Mouse (Mus musculus) regulatory T cell (primary cell): ENCODE data around the gene Cep57l1.

Experiments used
- in situ Hi-C: fragments of 300-600 bp; cut with MboI, MseI; formaldehyde crosslinking; loops from one replicate; pipeline ENCODE4 v1.15.1; 2025; ENCODE audit warnings: high pct_unique_total_duplicates

The Cep57l1 gene

DNA sequence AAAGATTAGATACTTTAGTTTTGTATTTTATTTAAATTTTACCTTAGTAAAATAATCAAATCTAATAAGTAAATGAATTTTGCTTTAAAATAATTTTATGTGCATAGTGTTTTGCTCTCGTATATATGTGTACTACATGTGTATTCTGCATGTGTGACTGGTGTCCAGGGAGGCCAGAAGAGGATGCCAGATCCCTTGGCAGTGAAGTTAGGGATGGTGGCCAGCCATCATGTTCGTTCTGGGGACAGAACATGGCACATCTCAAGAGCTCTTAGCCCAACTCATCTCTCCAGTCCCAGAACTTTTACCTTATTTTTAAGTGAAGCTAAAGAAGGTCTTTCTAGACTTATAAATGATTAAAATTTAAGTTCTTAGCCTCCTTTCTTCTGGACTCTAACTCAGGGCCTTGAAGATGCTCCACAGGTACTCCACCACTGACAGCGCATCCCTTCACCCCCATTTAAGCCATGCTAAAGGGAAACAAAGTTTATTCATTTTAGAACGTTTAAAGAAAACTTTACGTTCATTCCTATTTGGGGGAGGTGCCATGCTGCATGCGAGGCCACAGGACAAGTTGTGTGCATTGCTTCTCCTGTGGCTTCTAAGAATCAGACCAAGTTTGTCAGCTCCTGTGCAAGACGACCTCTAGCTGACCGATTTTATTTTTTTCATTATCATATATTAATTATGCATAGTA, 8.5 kb upstream of the Cep57l1 start:
- in situ Hi-C loops, result loop anchor here (10.0 kb wide), 2 partner anchors 77 to 457 kb away; partner anchors contain the start of gene Foxo3

DNA sequence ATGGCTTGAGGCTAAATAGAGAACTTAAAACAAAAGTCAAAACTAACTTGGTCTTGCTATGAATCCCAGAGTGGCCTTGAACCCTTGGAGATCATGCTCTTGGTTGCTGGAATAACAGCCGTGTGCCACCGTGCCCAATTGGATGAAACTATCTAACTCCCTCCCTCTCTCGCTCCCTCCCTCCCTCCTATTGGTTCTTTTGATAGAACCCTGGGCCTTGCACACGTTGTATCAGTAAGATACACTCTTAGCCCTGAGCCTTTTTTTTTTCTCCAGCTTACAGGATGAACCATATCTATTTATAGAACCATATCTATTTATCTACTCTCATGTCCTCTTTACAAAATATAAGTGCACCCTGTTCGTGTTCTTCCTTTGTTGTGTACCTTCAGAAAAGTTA, 6.8 kb upstream of the Cep57l1 start:
- in situ Hi-C loops, result loop anchor here (10.0 kb wide), 2 partner anchors 78 to 458 kb away; partner anchors contain the start of gene Foxo3

DNA sequence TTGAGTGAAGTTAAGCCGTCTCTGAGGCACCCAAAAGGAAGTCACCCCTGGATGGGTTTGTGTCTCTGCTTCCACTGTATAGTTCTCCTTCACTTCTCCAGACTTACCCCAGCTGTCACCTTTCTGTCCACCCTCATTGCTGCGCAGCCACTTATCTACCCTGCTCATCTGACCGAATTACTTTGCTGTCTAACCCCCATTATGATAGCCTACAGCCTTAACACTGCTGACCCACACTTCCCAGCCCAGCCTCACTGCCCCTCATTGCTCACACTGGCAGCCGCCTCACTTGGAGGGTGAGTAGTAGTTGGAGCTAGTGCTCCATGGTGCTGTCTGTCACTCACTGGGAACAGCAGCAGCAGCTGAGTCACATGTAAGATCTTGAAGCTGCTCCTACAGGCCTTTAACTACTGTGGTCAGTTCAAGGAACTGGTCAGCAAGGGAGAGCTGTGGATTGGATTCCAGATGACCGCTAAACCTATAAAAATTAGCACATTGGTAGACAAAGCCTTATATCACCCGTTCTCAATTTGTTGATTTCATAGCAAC, 4.7 kb upstream of the Cep57l1 start:
- in situ Hi-C loops, result loop anchor here (10.0 kb wide), 2 partner anchors 80 to 460 kb away; partner anchors contain the start of gene Foxo3

DNA sequence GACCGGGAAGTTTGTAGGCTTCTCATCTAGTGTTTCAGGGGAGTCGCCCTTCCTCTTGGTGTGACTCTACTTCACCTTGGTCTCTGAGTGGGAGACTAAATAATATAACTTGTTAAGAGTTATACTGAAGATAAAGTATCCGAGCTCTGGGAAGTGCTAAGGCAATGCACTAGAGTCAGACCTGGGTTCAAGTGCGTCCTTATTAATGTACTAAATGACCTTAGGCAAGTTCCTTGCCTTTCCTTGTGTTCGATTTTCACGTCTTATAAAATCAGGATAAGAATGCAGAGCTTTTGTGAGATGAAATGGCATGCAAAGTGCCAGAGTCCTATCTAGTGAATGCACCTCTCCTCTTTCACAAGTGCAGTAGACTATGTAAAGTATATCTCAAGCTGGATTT, 2.9 kb upstream of the Cep57l1 start:
- in situ Hi-C loops, result loop anchor here (10.0 kb wide), 2 partner anchors 82 to 462 kb away; partner anchors contain the start of gene Foxo3

DNA sequence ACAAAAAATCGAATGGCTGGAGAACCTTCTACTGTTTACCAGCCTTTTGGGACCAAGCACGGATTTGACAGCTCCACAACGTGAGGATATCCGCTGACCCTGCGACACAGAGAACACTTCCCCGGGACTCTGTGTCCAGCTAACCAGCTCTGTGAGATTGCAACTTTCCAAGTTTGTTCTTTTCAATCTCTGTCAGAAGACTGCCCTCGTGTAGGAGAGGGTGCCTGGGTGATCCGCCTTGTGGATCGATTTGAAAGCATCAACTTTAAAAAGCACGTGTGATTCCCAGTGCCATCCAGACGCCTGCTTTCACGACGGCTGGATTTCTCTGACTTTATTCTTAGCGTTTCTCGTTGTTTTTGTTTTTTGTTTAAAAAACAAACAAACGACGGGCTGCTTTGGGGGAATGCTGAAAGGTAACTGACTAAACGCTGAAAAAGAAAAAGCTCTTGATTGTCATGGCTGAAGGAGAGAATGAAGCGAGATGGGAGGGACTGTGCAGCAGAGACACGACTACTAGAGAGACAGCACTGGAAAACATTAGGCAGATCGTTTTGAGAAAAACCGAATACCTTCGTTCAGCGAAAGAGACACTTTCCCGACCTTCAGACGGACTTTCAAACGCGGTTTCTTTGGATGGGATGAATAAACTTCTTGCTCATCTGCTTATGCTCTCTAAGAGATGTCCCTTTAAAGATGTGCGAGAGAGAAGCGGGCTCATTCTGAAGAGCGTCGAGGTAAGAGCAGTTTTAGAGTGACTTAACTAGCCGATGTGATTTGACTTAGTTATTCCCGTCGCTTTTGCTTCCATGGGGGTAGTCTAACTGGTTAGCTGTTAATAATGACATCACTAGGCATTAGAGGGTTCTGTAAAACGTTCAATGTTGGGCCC, 1.1 kb upstream of the Cep57l1 start:
- in situ Hi-C loops, result loop anchor here (10.0 kb wide), 2 partner anchors 84 to 464 kb away; partner anchors contain the start of gene Foxo3

DNA sequence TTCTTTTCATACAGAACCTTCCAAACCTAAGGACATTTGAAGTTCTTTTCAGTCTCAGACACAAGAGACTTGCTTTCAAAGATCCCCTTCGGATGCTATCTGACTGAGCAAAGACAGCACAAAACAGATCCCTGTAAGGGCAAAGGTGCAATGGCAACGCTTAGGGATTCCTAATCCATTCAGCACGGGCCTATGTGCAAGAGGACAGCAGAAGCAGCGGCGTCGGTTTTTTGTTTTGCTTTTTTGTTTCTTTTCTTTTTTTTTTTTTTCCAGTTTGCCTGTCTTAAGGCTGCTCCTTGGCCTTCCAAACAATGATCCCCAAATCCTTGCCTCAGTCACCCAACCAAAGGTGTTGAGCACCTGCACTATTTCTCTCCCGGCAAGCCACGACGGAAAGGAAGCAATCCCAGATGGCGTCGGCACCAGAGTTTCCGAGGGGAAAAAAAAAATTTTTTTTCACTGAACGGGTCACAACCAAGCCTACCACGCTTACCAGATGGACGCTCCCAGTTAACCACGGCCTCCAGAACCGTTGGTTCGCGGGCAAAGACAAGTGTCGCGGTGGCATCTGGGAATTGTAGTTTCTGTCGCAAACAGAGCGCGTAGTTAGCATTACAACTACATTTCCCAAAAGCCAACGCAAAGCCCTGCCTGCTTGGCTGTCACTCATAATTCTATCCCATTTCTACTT, 446 bp downstream of the Cep57l1 start:
- in situ Hi-C loops, result loop anchor here (10.0 kb wide), 1 partner anchor 686 kb away; no protein-coding TSS in a partner anchor

DNA sequence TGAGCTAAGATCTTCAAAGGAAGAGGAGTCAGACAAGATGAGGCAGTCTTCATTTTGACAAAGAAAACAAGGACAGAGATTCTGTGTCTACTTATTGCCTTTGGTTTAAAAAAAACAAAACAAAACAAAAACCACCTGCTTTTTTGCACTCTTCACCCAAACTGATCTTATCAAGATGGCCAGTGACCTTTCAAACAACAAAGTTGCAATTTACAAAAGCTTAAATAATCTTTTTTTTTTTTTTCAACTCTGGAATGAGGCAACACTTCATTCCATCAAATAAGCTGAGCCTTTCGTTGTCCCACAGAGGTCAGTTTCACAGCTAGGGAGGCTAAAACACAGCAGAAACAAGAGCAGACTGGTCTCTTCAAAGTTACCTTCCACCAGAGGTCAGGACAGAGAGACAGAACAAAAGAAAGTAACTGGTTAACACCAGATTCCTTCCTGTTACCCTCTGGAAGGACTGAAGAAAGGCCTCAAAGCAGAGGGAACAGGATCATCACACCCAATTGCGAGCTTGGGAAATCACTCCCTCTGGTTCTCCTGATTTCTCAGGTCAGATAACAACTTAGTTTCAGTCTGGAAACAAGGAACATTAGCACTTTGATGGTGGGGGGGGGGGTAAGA, 3.8 kb downstream of the Cep57l1 start:
- in situ Hi-C loops, result loop anchor here (10.0 kb wide), 1 partner anchor 689 kb away; no protein-coding TSS in a partner anchor

DNA sequence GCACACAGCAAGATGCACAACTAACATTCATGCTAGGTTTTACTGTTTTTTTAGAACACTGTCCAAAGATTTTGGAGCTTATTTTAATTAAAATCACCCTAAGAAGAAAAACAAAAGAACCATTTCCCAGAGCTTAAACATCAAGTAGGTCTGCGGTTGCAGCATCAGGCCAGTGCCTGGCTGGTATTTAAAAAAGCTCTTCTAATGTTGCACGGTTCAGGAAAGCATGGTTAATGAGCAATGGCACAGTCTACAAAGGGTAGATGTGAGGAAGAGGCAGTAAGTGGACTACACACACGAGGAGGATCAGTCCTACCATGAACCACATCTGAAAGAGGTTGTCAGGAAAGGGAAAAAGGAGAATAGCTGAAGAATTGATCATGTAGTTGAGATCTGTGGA, 5.0 kb downstream of the Cep57l1 start:
- in situ Hi-C loops, result loop anchor here (10.0 kb wide), 1 partner anchor 690 kb away; no protein-coding TSS in a partner anchor

DNA sequence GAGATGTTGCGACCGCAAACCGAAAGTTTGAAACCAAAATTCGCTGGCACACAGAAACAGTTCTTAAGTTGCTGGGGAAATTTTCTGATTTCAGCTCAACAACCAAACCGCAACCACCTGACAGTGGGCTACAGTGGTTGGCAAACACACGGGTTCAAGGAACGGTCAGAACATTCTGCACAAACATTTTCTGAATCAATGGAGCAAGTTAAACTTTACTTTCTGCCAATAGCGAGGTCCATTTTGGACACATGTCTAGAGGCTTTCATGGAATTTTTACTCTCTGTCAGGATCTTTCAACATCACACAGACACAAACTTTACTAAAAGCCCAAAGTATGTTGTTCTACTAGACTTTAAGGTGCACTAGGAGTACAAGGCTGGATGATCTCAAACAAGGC, 6.2 kb downstream of the Cep57l1 start:
- in situ Hi-C loops, result loop anchor here (10.0 kb wide), 1 partner anchor 691 kb away; no protein-coding TSS in a partner anchor

DNA sequence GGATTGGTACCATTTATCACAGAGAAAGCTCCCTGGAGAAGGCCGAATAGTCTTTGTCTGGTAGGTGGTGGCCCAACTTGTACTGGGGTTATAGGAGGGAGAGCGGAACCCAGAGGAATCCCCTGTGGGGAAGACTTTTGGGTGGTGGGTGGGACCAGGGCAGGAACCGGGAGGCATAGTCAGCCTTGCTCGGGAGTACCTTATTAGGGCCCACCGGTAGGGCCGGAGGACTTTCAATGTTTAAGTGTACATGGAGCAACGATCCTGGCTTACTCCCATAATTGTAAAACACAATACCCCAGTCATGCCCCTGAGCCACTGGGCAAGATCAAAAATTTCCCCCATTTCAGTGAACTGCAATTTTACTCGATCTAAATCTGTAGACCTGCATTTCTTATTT, 12.4 kb downstream of the Cep57l1 start:
- in situ Hi-C loops, result no loop called here

DNA sequence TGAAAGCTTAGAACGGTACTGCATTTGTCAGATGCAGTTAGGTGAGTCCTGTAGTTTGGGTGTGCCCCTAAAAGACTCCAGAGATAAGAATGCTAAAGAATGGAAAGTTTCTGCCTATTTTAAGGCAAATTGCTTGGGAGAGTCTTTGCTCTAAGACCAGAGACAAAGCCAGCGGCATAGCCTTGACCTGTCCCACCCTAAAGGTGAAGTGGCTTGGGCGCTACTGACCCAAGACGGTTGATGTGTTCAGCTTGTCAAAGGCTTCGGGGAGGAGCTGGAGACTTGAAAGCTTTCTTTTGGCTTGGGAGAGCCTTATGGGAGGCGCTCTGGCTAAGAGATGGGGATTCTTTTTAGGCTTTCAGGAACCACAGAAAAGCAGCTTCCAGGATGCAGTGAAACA, 17.3 kb downstream of the Cep57l1 start:
- in situ Hi-C loops, result no loop called here

DNA sequence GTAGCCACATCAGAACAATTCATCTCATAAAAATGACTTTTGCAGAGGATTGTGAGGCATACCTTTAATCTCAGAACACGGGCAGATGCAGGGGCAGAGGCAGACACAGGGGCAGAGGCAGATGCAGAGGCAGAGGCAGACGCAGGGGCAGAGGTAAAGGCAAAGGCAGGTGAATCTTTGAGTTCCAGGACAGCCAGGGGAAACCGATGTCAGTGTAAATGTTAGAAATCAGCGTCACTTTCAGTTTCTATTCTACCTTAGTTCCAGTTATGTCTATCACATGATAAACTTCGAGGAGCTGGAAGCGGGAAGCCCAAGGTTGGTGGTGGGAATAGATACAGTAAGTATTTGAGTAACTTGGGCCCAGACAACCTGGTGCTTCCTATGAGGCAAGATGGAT, 42.4 kb downstream of the Cep57l1 start:
- in situ Hi-C loops, result no loop called here

DNA sequence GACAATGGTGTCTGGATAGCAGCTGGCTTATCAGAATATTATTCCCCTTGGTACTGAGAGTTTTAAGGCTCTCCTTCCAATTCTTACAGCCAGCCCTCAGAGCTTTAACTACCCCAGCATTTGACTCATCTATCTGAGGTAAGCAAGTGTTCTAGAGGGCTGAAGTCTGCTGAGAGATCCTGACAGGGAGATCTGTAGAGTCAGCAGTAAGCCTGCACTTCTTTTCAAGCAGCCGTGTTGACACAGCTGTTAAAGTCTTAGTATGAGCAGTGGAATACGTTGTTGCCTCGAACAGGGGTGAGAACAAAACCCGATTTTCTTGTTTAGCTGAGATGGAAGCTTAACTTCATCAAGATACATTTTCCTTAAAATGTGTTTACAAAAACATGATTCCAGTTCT, 43.4 kb downstream of the Cep57l1 start:
- in situ Hi-C loops, result no loop called here

DNA sequence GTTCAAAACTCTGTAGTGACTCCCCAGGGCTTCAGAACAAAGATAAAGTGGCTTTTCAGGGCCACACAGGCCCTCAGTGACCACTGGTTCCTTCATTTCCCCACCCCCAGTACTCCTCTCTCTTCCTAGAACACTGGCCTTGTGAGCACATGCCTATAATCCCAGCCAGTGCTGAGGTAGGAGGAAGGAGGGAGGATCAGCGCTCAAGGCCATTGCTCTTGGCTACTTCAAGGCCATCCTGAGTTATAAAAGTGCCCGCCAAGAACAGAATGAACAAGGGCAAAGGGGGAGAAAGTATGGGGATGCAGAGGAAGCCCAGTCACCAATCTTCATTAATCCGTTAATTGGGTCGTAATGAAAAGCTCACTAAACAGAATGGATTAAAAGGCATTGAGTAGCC, 44.1 kb downstream of the Cep57l1 start:
- in situ Hi-C loops, result no loop called here

DNA sequence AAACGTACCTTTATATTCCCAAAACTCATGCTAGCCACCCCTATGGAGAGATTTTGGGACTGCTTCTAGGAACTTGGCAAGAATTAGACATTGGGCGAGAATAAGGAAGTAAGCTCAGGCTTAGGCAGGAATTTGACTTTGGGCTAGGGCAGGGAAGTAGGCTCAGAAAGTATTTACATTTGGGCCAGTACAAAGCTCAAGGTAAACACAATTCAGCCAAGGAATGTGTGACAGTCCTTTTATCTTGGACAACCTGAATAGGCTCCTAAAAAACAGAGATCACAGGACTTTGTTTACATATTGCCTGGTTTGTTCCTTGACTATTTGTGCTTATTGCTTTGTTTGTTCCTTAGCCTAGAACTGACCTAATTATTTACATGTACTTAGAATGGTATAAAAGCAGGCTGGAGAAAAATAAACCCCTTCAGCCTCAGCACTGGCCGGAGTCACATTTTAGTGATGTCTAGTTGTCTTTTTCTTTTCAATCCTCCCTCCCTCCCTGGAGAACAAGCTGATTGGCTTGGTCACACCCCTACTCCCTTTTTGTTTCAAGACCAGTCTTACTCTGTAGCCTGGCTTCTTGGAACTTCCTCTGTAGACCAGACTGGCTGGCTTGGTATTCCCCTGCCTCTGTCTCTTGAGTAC, 45.8 kb downstream of the Cep57l1 start:
- in situ Hi-C loops, result no loop called here

DNA sequence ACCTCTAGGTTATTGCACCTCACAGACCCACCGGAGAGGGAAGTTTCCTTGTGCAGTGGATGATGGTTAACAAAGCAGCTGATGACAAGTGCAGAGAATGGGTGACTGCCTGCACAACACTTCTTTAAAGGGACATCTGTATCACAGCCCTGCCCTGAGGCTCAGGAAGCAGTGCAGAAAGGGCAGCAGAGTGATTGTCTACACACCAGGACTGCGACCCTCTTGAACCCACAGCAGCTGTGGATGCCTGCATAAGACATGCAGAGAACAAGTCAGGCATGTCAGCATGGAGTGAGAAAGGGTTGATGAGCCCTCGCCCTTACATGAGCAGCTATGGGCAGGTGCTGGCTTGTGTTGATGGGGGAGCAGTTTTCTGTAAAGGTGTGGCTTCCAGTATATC, 48.8 kb downstream of the Cep57l1 start:
- in situ Hi-C loops, result no loop called here

DNA sequence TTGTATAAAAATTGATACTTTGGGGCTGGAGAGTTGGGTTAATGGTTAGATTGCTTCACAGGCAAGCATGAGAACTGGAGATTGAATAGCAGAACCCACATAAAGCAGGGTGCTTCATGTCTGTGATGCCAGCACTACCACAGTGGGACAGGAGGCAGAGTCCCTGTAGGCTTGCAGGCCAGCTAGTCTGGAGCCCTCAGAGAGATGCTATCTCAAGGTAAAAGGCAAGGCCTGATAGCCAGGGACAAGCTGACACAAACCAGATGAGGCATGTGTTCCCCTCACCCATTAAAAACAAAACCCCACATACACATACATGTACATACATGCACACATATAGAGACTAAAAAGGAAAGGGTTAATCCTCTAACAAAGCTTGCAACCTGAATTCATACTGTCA, 51.6 kb downstream of the Cep57l1 start:
- in situ Hi-C loops, result no loop called here

DNA sequence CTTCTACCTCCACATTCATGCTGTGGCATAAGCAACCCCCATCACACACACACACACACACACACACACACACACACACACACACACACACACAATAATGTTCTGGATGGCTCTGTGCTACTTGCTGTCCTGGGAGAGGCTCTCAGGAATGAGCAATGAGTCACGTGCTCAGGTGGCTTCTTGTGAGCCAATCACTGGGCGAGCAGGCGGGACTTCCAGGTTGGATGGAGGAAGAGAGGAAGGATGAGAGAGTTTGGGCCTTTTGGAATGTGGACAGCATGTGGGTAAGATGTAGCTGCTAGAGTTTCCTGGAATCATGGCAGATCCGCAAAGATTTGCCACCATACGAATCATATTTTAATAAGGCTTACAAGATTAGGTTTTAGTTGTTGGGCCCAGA, 52.4 kb downstream of the Cep57l1 start:
- in situ Hi-C loops, result no loop called here

DNA sequence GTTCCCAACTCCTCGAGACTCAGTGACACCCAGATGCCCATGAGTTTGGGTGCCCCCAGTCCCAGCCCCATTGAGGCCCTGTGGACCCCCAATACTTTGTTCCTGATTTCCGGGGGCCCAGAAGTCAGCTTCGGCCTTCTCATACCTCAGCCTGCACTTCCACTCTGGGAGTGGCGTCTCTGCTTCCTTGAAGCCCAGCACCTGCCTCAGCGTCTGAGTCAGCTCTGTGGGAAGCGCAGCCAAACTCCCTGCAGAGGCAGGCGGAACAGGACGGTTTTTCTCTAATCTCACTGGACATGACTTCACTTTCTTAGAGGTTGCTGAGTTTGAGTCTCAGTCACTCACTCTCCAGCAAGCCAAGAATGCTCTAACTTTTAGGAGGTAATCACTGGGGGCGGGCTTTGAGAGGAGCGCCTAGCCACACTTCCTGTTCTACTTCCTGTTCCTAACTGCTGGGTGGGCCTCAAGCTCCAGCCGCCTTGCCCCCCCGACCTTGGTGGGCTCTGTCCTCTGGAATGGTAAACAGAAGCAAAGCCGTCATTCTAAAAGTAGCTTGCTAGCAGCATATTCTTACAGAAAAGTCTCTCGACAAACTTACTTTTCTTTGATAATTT, 57.7 kb downstream of the Cep57l1 start:
- in situ Hi-C loops, result no loop called here

DNA sequence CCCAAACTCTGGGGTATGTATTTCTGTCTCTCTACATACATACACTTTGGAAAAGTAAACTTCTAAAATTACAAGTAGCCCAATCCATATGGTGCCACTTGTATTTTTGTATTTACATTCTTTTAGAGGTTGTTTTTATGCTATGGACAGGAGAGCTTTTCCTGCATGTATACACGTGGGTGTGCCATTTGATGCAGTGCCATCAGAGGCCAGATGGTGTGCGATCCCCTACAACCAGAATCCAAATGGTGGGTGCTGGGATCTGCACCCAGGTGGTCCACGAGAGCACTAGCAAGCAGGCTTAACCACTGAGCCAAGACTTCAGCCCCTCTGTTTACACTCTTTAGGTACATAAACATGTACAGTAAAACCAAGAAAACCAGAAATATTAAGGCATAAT, 60.4 kb downstream of the Cep57l1 start:
- in situ Hi-C loops, result no loop called here
